Mouse (Mus musculus) lung, embryonic 16.5 days (tissue): ENCODE measurements around the gene Tcerg1l. TPM values are rescaled to one million over a fixed set of nuclear protein-coding genes. Genes with fewer than 3 reads are reported as not detected.

ENCODE experiments used
- ATAC-seq: fragments of 200-750 bp; cut with Nextera tagmentation; 2 replicates; pipeline ENCODE4 v1.8.0; 2017; ENCODE audit warnings: low read depth, mild to moderate bottlenecking, moderate library complexity
- H3K27ac ChIP-seq: fragments of 300-500 bp; sonication (generic); 2 replicates; pipeline ENCODE4 v1.5.1; 2014; ENCODE audit warnings: mild to moderate bottlenecking, control low read depth, low read length
- H3K27me3 ChIP-seq: fragments of 300-500 bp; sonication (generic); 2 replicates; pipeline ENCODE4 v1.6.1; 2014; ENCODE audit warnings: low read depth, low read length, mixed read lengths; ENCODE audit not compliant: control insufficient read depth, insufficient read depth
- H3K36me3 ChIP-seq: fragments of 300-500 bp; sonication (generic); 2 replicates; pipeline ENCODE4 v1.6.1; 2014; ENCODE audit warnings: low read length; ENCODE audit not compliant: control insufficient read depth, insufficient read depth
- H3K4me1 ChIP-seq: fragments of 300-500 bp; sonication (generic); replicated peaks from 2 replicates; pipeline ENCODE4 v1.6.1; 2014; ENCODE audit warnings: low read length, mixed read lengths; ENCODE audit not compliant: control insufficient read depth, insufficient read depth
- H3K4me2 ChIP-seq: fragments of 300-500 bp; sonication (generic); 2 replicates; pipeline ENCODE4 v1.6.1; 2014; ENCODE audit warnings: low read depth, low read length, control low read depth
- H3K4me3 ChIP-seq: fragments of 300-500 bp; sonication (generic); 2 replicates; pipeline ENCODE4 v1.5.1; 2014; ENCODE audit warnings: mild to moderate bottlenecking, low read length, control low read depth
- H3K9ac ChIP-seq: fragments of 300-500 bp; sonication (generic); 2 replicates; pipeline ENCODE4 v1.6.1; 2014; ENCODE audit warnings: low read length, control low read depth
- H3K9me3 ChIP-seq: fragments of 300-500 bp; sonication (generic); 2 replicates; pipeline ENCODE4 v1.6.1; 2016; ENCODE audit warnings: low read length; ENCODE audit not compliant: control insufficient read depth
- WGBS: fragments of 180-500 bp; shearing (Covaris S2); extraction: QIAGEN DNeasy Blood & Tissue Kit; methylation state at CpG from one replicate; pipeline ENCODE4 v1.1.7; 2014; 5-methylcytosine and 5-hydroxymethylcytosine counted together
- polyA plus RNA-seq: library from polyadenylated mRNA; unstranded; fragments of >200 nt; fragmentation: Nextera tagmentation; extraction: Ambion mirVana; gene quantifications from 2 replicates; pipeline ENCODE4 v1.2.1, GENCODE M21; 2015

Tcerg1l gene
- polyA plus RNA-seq, 1 experiment from 2014 or later = 0.41 TPM

DNA sequence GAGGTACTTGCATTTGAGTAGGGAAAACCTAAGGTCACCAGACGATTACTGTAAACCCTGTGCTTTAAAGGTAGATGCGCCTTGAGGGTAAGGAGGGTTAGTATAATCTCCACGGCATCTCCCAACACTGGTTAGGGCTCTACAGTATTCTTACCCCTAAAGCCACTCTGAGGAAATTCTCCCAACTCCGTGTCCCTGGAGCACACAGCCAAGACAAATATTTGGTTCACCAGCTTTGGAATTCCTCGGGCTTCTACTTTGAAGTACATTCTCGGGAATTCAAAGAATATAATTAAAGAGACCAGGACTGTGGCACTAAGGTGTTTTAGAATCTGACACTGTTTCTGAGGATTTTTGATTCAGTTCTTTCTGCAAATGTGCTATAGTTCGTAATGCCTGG lies 23.2 kb downstream of the Tcerg1l start:
- ATAC-seq = peak; percentile 41; the same call in 1 of the 2 replicates
- peaks cover 15% of the 10 kb centered on the region; the same call in 1 of the 2 replicates for H3K4me1 ChIP-seq
- no peaks in the 10 kb centered on the region for H3K36me3 ChIP-seq
- H3K27ac ChIP-seq = peak overlapping the region; percentile 68
- no peaks in the 10 kb centered on the region for H3K27me3 ChIP-seq
- no peak overlapping the region for H3K4me3 ChIP-seq
- H3K9me3 ChIP-seq = no peaks in the 10 kb centered on the region
- H3K4me2 ChIP-seq = no peak overlapping the region
- no peak overlapping the region for H3K9ac ChIP-seq
- WGBS = 31% methylated on average over 7 of the region's 7 CpGs

DNA sequence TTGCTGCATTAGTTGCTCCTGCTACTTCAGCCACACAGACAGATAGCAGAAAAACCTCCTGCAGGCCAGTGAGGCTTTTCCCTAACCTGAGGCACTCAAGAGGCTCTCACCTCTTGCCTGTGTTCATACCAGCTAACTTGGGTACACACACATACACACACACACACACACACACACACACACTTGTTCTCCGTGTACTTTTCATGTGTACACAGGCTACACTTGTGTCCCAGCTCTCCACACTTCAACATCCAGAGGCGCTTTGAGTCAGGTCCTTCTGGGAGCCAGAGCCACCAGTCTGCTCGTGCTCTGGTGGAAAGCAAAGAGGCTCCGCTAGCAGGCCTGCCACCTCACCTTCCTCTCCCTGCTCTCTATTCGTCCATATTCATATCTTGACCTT lies 24.0 kb downstream of the Tcerg1l start:
- Histone ChIP-seq H3K4me3 (no peak overlapping the region), H3K4me1 (peaks cover 15% of the 10 kb centered on the region; the same call in 1 of the 2 replicates), H3K9me3 (no peaks in the 10 kb centered on the region), H3K27me3 (no peaks in the 10 kb centered on the region), H3K4me2 (no peak overlapping the region), H3K9ac (no peak overlapping the region), H3K36me3 (no peaks in the 10 kb centered on the region), H3K27ac (peak overlapping the region; percentile 60)
- peak; percentile 82 for ATAC-seq
- 57% methylated on average over 5 of the region's 5 CpGs for WGBS

DNA sequence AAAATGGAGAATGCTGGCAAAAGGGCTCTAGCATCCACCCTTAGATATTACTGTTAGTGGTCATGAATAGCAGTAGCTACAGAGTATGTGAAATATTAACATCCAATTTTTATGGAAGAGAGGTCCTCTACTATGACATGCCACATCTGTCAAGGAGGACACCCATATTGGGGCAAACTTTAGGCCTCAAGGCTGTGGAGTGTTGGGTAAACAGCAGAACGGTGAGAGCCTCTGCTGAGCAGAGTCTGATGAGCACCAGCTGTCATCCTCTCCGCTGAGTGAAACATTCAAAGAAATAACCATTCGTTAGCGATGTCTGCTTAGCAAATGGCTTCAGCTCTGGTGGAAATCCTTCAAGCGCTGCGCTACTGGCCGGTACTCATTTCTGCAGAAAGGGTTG lies 30.0 kb downstream of the Tcerg1l start:
- Histone ChIP-seq H3K9me3 (no peaks in the 10 kb centered on the region), H3K4me3 (no peak overlapping the region), H3K4me2 (no peak overlapping the region), H3K27ac (no peak overlapping the region), H3K27me3 (no peaks in the 10 kb centered on the region), H3K4me1 (peaks cover 5% of the 10 kb centered on the region; the same call in 1 of the 2 replicates), H3K36me3 (no peaks in the 10 kb centered on the region), H3K9ac (no peak overlapping the region)
- WGBS = 47% methylated on average over 7 of the region's 7 CpGs
- peak; percentile 88 for ATAC-seq

DNA sequence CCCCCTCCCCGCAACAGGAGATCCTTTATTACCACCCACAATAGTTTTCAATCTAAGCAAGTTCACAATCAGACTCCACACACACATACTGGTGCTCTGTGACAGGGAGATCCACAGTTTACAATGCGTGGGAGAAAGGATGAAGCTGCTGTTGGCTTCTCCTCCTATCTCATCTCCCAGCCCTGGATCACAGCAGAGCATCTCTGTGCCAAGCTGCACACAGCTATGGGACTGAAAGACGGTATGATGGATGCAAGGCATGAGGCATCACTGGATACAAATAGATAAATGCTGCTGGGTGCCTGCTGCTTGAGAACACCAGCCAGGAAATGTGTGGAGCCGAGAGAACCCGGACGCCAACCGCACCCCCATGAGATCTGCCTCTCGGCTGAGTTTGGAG lies 32.0 kb downstream of the Tcerg1l start:
- WGBS = 29% methylated on average over 8 of the region's 8 CpGs
- Histone ChIP-seq H3K9me3 (no peaks in the 10 kb centered on the region), H3K27ac (no peak overlapping the region), H3K4me1 (peaks cover 5% of the 10 kb centered on the region; the same call in 1 of the 2 replicates), H3K36me3 (no peaks in the 10 kb centered on the region), H3K9ac (no peak overlapping the region), H3K4me2 (no peak overlapping the region), H3K4me3 (no peak overlapping the region), H3K27me3 (no peaks in the 10 kb centered on the region)
- ATAC-seq = no peak

DNA sequence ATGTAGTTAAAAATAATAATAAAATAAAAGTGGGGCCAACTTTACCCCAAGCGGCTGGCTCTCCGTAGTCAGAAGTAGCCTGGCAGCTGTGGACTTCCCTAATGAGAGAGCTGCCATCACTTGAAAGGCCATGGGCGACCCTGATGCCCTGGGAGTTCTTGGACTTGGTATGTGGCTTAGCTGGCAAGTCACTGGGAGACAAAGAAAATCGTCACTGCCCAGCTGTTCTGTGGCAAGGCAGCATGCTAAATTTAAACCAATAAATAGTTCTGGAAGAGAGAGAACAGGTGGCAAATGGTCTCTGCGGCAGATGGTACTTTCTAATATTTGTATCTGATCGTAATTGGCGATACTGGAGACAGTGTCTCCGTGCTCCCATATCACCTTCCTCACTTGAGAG lies 40.1 kb downstream of the Tcerg1l start:
- WGBS = 43% methylated on average over 8 of the region's 8 CpGs
- H3K9ac ChIP-seq = no peak overlapping the region

DNA sequence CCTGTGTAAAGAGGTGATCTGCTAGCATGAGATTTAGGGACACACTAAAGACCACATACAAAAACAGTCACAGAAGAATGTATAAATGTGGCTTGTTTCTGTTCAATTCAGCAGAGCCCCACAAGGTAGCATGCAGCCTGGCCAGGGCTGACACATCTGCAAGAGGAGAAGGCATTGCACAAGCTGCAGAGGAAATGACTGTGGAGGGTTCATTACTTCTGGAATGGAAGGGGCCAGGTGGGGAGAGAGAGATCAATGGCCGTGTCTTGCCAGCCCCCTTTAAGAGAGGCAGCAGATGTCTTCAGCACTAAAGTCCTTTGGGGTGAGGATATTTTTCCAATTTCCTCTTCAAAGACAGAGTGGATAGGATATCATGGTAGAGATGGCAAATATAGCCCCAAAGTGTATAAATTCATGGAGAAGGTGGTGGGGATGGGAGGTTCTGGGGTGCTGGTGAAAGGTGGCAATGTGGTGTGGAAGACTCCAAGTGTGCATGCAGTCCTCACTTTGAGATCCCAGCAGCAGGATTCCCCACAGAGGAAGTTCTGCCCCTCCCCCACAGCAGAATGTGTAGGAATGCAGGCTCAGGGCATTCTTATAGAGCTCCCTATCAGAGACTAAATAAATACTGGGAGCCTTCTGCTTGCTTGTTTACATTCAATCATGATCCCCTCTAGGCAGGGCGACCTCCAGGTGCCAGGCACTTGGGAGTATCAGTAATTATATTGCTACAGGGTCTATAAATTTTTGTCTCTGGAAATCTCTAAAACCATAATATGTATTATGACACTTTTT lies 40.7 kb downstream of the Tcerg1l start:
- H3K36me3 ChIP-seq = no peaks in the 10 kb centered on the region
- no peak overlapping the region for H3K27ac ChIP-seq
- 5% methylated on average over 2 of the region's 2 CpGs for WGBS
- no peaks in the 10 kb centered on the region for H3K9me3 ChIP-seq
- no peaks in the 10 kb centered on the region for H3K27me3 ChIP-seq
- ATAC-seq = no peak
- H3K4me1 ChIP-seq = no peaks in the 10 kb centered on the region
- no peak overlapping the region for H3K4me2 ChIP-seq
- H3K4me3 ChIP-seq = no peak overlapping the region
- no peak overlapping the region for H3K9ac ChIP-seq

More for the DNA sequence above, 40.1 kb downstream of the Tcerg1l start:
- H3K9me3 ChIP-seq = no peaks in the 10 kb centered on the region
- H3K4me3 ChIP-seq = no peak overlapping the region
- H3K4me1 ChIP-seq = no peaks in the 10 kb centered on the region
- no peaks in the 10 kb centered on the region for H3K27me3 ChIP-seq
- H3K36me3 ChIP-seq = no peaks in the 10 kb centered on the region
- no peak overlapping the region for H3K4me2 ChIP-seq
- ATAC-seq = no peak
- H3K27ac ChIP-seq = no peak overlapping the region

DNA sequence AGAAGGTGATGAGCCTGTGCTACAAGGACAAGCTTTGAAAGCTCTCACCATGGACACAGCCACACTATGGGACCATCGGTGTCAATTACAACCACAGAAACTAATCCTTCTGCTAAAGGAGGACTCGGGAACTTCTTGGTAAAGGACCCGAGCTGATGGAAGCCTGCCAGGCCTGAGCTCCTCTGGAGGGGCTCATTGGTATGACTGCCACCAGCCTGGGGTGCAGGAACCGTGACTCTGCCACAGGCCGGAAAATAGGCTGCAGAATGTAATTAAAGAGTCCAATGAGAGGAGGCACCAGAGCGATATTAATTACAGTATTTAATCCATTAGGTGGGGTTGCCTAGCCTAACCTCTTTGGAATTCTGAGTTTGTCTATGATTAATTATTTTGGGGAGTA lies 52.1 kb downstream of the Tcerg1l start:
- H3K36me3 ChIP-seq = no peaks in the 10 kb centered on the region
- no peaks in the 10 kb centered on the region for H3K4me1 ChIP-seq
- H3K27me3 ChIP-seq = no peaks in the 10 kb centered on the region
- no peak for ATAC-seq
- 79% methylated on average over 6 of the region's 6 CpGs for WGBS
- no peaks in the 10 kb centered on the region for H3K9me3 ChIP-seq
- H3K4me2 ChIP-seq = no peak overlapping the region
- H3K27ac ChIP-seq = no peak overlapping the region
- no peak overlapping the region for H3K9ac ChIP-seq
- H3K4me3 ChIP-seq = no peak overlapping the region

DNA sequence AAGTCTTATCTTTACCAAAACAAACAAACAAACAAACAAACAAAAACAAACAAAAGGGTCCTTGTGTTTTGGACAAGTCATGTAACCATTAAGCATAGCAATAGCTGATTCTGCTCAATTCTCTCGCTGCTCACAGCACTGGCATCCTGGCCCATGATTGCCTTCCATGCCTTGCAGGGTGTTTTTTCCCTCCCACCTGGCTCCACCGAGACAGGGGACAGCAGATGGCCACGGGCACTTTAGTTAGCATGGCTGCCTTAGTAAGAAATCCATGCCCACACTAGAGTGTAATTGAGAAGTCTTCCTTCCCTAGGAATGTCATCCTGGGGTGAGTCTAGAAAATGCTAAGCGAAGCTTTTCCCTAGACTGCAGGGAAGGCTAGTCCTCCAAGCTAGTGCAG lies 59.1 kb downstream of the Tcerg1l start:
- no peak overlapping the region for H3K9ac ChIP-seq
- 67% methylated on average over 4 of the region's 4 CpGs for WGBS
- no peaks in the 10 kb centered on the region for H3K9me3 ChIP-seq
- H3K4me2 ChIP-seq = no peak overlapping the region
- ATAC-seq = no peak
- no peak overlapping the region for H3K4me3 ChIP-seq
- no peaks in the 10 kb centered on the region for H3K36me3 ChIP-seq
- no peaks in the 10 kb centered on the region for H3K27me3 ChIP-seq
- H3K27ac ChIP-seq = no peak overlapping the region
- no peaks in the 10 kb centered on the region for H3K4me1 ChIP-seq

DNA sequence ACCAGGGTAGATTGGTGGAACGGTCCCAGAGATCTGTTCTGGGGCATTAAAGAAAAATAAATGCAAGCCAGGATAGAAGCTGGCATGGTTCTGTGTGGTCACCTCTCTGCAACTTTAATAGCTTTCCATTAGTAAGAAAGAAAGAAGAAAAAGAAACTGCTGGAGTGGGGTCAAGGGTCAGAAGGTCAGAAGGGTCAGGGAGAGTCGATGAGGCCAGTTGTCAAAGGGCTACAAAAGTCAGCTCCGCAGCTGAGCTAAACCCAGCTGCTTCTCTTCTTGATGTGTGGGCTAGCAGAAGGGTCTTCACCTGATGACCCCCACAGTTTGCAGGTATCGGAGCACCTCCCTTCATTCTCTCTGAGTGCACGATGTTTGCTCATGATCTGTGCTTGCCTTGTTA lies 59.6 kb downstream of the Tcerg1l start:
- 32% methylated on average over 5 of the region's 5 CpGs for WGBS

More for the DNA sequence above, 59.6 kb downstream of the Tcerg1l start:
- Histone ChIP-seq H3K4me3 (no peak overlapping the region), H3K9ac (no peak overlapping the region), H3K27me3 (no peaks in the 10 kb centered on the region), H3K4me2 (no peak overlapping the region), H3K4me1 (no peaks in the 10 kb centered on the region), H3K9me3 (no peaks in the 10 kb centered on the region), H3K27ac (no peak overlapping the region), H3K36me3 (no peaks in the 10 kb centered on the region)
- ATAC-seq = no peak
